Mouse (Mus musculus): ENCODE data around the gene Gstp1.

DNA sequence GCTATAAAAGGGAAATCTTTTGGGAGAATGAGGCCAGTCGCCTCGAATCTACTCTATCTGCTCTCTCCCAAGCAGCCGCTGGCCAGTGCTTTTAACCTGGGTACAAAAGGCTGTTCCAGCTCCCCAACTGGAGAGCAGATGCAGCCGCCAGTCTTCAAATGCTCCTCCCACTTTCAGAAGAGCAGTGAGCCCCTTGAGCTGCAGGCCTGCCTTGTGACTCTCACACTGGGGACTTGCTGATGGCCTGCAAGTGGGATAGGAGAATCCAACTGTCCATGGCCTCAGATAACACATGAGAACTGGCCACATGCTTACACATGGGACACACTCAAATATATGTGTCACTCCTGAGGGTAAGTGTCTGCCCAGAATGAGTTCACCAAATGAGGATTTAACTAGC is 18.9 kb upstream of the Gstp1 start:
- TF ChIP-seq GATA1 (IDR thresholded peaks at IDR 0.05; ENCODE audit: borderline replicate concordance, low read length) (no peak), FLI1 (IDR thresholded peaks at IDR 0.05; ENCODE audit: low read length) (no peak)

All from megakaryocyte, embryonic 14.5 days (primary cell).